In genomic region chrX:48365836-48366577, GRCm38 (mm10) we compare ENCODE assay signal across 11 mouse cellular contexts. TPM values are rescaled to one million over a fixed set of nuclear protein-coding genes. Genes with fewer than 3 reads are reported as not detected.
A peak's percentile ranks its signal among the peaks of the same experiment; 100 is the strongest.
DNase-seq lines count a peak whose midpoint lies in the region; ATAC-seq and TF ChIP-seq lines count a peak whose summit lies in the region.
"Had no signal": no experiment of that assay in that cellular context is flagged by ENCODE, and none has a peak within 500 bp of the region (broad histone marks: within the 10 kb centered on the region; RNA-seq: fewer than 3 reads in every experiment).

No protein-coding gene starts in this region.

- DNase-seq in kidney, adult 9 months = no peak
- DNase-seq in hindbrain, postnatal 0 days (ENCODE audit: low spot score) = peak; percentile 29
- DNase-seq in stomach, postnatal 0 days (ENCODE audit: low spot score) = peak; percentile 16
- DNase-seq: cerebellum, adult 11 months had no signal

- H3K4me3 ChIP-seq in kidney, embryonic 16.5 days (ENCODE audit: low read length) = no peak overlapping the region
- no peak overlapping the region for H3K4me3 ChIP-seq in neural tube, embryonic 13.5 days
- H3K4me3 ChIP-seq in neural tube, embryonic 15.5 days (replicated peaks) = no peak overlapping the region
- H3K4me3 ChIP-seq in hindbrain, postnatal 0 days (ENCODE audit: low read length) = no peak overlapping the region
- H3K4me3 ChIP-seq in stomach, postnatal 0 days (ENCODE audit: low read depth, low read length) = no peak overlapping the region
- H3K4me3 ChIP-seq: embryonic facial prominence, embryonic 12.5 days; lung, embryonic 15.5 days had no signal

- H3K4me2 ChIP-seq in kidney, embryonic 16.5 days (replicated peaks; ENCODE audit: low read depth, low read length) = no peak overlapping the region
- 0 out of 2 replicates have a peak overlapping the region, but pooled peaks have one; percentile 13 for H3K4me2 ChIP-seq in neural tube, embryonic 13.5 days
- no peak overlapping the region for H3K4me2 ChIP-seq in neural tube, embryonic 15.5 days
- 0 out of 2 replicates have a peak overlapping the region, but pooled peaks have one; percentile 16 for H3K4me2 ChIP-seq in hindbrain, postnatal 0 days (ENCODE audit: low read depth, low read length)
- no peak overlapping the region for H3K4me2 ChIP-seq in stomach, postnatal 0 days (replicated peaks; ENCODE audit: low read depth)
- H3K4me2 ChIP-seq: embryonic facial prominence, embryonic 12.5 days; heart, embryonic 11.5 days; lung, embryonic 15.5 days had no signal

- no peak for TF ChIP-seq EP300 in stomach, postnatal 0 days (optimal IDR thresholded peaks at IDR 0.05)

- H3K36me3 ChIP-seq in kidney, embryonic 16.5 days (ENCODE audit: insufficient read depth, low read length) = peaks cover 21% of the 10 kb centered on the region
- H3K36me3 ChIP-seq in neural tube, embryonic 13.5 days = peaks cover 50% of the 10 kb centered on the region
- H3K36me3 ChIP-seq in neural tube, embryonic 15.5 days = peaks cover 15% of the 10 kb centered on the region; the same call in 1 of the 2 replicates
- peaks cover 4% of the 10 kb centered on the region; the same call in 1 of the 2 replicates for H3K36me3 ChIP-seq in hindbrain, postnatal 0 days (ENCODE audit: insufficient read depth, low read length)
- H3K36me3 ChIP-seq in stomach, postnatal 0 days (ENCODE audit: control insufficient read depth, insufficient read depth, low read length) = no peaks in the 10 kb centered on the region

- WGBS in kidney, embryonic 16.5 days = 40% methylated on average over 15 of the region's 15 CpGs
- WGBS in neural tube, embryonic 13.5 days = 47% methylated on average over 15 of the region's 15 CpGs
- WGBS in neural tube, embryonic 15.5 days = 39% methylated on average over 15 of the region's 15 CpGs
- WGBS in hindbrain, postnatal 0 days = 48% methylated on average over 15 of the region's 15 CpGs
- 47% methylated on average over 15 of the region's 15 CpGs for WGBS in stomach, postnatal 0 days

- TF ChIP-seq CTCF in hindbrain, postnatal 0 days (IDR thresholded peaks at IDR 0.05; ENCODE audit: low read depth) = no peak
- no peak for TF ChIP-seq CTCF in stomach, postnatal 0 days (IDR thresholded peaks at IDR 0.05; ENCODE audit: low read depth)

- H3K27me3 ChIP-seq in kidney, embryonic 16.5 days (ENCODE audit: insufficient read depth, low read length) = no peaks in the 10 kb centered on the region
- H3K27me3 ChIP-seq in neural tube, embryonic 13.5 days = no peaks in the 10 kb centered on the region
- no peaks in the 10 kb centered on the region for H3K27me3 ChIP-seq in neural tube, embryonic 15.5 days (replicated peaks)
- H3K27me3 ChIP-seq in hindbrain, postnatal 0 days (ENCODE audit: insufficient read depth, low read length) = no peaks in the 10 kb centered on the region
- H3K27me3 ChIP-seq in stomach, postnatal 0 days (ENCODE audit: control insufficient read depth, insufficient read depth, low read length) = no peaks in the 10 kb centered on the region
- H3K27me3 ChIP-seq: embryonic facial prominence, embryonic 12.5 days; lung, embryonic 15.5 days had no signal

- H3K4me1 ChIP-seq in kidney, embryonic 16.5 days (ENCODE audit: insufficient read depth, low read length) = 0 out of 2 replicates have a peak, but pooled peaks cover 10% of the 10 kb centered on the region
- H3K4me1 ChIP-seq in neural tube, embryonic 13.5 days (replicated peaks) = peaks cover 11% of the 10 kb centered on the region; the same call in 1 of the 2 replicates
- H3K4me1 ChIP-seq in neural tube, embryonic 15.5 days = no peaks in the 10 kb centered on the region
- no peaks in the 10 kb centered on the region for H3K4me1 ChIP-seq in hindbrain, postnatal 0 days (ENCODE audit: insufficient read depth, low read length)
- H3K4me1 ChIP-seq in stomach, postnatal 0 days (replicated peaks; ENCODE audit: control insufficient read depth, insufficient read depth) = no peaks in the 10 kb centered on the region

- no peaks in the 10 kb centered on the region for H3K9me3 ChIP-seq in kidney, embryonic 16.5 days (ENCODE audit: low read length)
- no peaks in the 10 kb centered on the region for H3K9me3 ChIP-seq in neural tube, embryonic 13.5 days
- H3K9me3 ChIP-seq in neural tube, embryonic 15.5 days (replicated peaks) = no peaks in the 10 kb centered on the region
- H3K9me3 ChIP-seq in hindbrain, postnatal 0 days (ENCODE audit: low read length) = no peaks in the 10 kb centered on the region
- no peaks in the 10 kb centered on the region for H3K9me3 ChIP-seq in stomach, postnatal 0 days (ENCODE audit: control insufficient read depth, low read length)
- H3K9me3 ChIP-seq: embryonic facial prominence, embryonic 12.5 days; lung, embryonic 15.5 days had no signal

- H3K27ac ChIP-seq in kidney, embryonic 16.5 days (ENCODE audit: low read length) = no peak overlapping the region
- peak overlapping the region; percentile 28; the same call in 1 of the 2 replicates for H3K27ac ChIP-seq in neural tube, embryonic 13.5 days (replicated peaks)
- no peak overlapping the region for H3K27ac ChIP-seq in neural tube, embryonic 15.5 days (replicated peaks)
- H3K27ac ChIP-seq in hindbrain, postnatal 0 days = no peak overlapping the region
- no peak overlapping the region for H3K27ac ChIP-seq in stomach, postnatal 0 days (replicated peaks)
- H3K27ac ChIP-seq: embryonic facial prominence, embryonic 12.5 days; lung, embryonic 15.5 days had no signal

- no peak overlapping the region for H3K9ac ChIP-seq in kidney, embryonic 16.5 days (replicated peaks; ENCODE audit: low read length)
- no peak overlapping the region for H3K9ac ChIP-seq in neural tube, embryonic 13.5 days
- no peak overlapping the region for H3K9ac ChIP-seq in neural tube, embryonic 15.5 days (replicated peaks)
- no peak overlapping the region for H3K9ac ChIP-seq in hindbrain, postnatal 0 days (replicated peaks; ENCODE audit: low read length)
- no peak overlapping the region for H3K9ac ChIP-seq in stomach, postnatal 0 days (ENCODE audit: low read length)
- H3K9ac ChIP-seq: embryonic facial prominence, embryonic 12.5 days; lung, embryonic 15.5 days had no signal

- peak; percentile 61; the same call in 1 of the 2 replicates for ATAC-seq in kidney, embryonic 16.5 days (ENCODE audit: low FRiP score, low TSS enrichment)
- no peak; the same call in 1 of the 2 replicates for ATAC-seq in neural tube, embryonic 13.5 days (ENCODE audit: low read depth)
- no peak for ATAC-seq in neural tube, embryonic 15.5 days (ENCODE audit: low FRiP score)
- no peak for ATAC-seq in hindbrain, postnatal 0 days
- ATAC-seq in stomach, postnatal 0 days (ENCODE audit: low FRiP score, low TSS enrichment) = no peak
- no peak for ATAC-seq in megakaryocyte-erythroid progenitor cell, adult 5-6 weeks (replicated peaks; ENCODE audit: low FRiP score, low TSS enrichment, poor library complexity, severe bottlenecking)

RNA-seq across cellular contexts. Expression of gene Bcorl1, which starts 24.8 kb away (rescaled TPM):
- 5.6 and 6.2 TPM in 2 replicates for polyA plus RNA-seq in kidney, embryonic 16.5 days (2015; fragmentation: Nextera tagmentation; extraction: Ambion mirVana)
- polyA plus RNA-seq in neural tube, embryonic 13.5 days (2015; fragmentation: Nextera tagmentation; extraction: Ambion mirVana) = 5.8 and 7.8 TPM in 2 replicates
- 5.1 and 7.2 TPM in 2 replicates for polyA plus RNA-seq in neural tube, embryonic 15.5 days (2015; fragmentation: Nextera tagmentation; extraction: Ambion mirVana)
- 7.8 and 8.5 TPM in 2 replicates for total RNA-seq in hindbrain, postnatal 0 days (2014; rRNA removed)
- polyA plus RNA-seq in hindbrain, postnatal 0 days (2015; fragmentation: Nextera tagmentation; extraction: Ambion mirVana) = 3.3 and 4.0 TPM in 2 replicates
- polyA plus RNA-seq in stomach, postnatal 0 days (2015; fragmentation: Nextera tagmentation; extraction: Ambion mirVana) = 2.1 and 2.2 TPM in 2 replicates
- 14.8 and 16.3 TPM in 2 replicates for total RNA-seq in megakaryocyte-erythroid progenitor cell, adult 5-6 weeks (2014; fragmentation: Nextera tagmentation)
- total RNA-seq in megakaryocyte-erythroid progenitor cell, adult 5-6 weeks (2017) = 3.1 and 3.7 TPM in 2 replicates

Comparison
In these comparisons a context has a peak if more than half of its experiments do, and no peak if none do; other contexts are left out.
1. H3K4me2 ChIP-seq: peak in neural tube, embryonic 13.5 days (single experiment) and hindbrain, postnatal 0 days (single experiment); none in kidney, embryonic 16.5 days (single experiment), neural tube, embryonic 15.5 days (single experiment) and stomach, postnatal 0 days (single experiment).